Mouse (Mus musculus): ENCODE results near the gene Frmd4a. TPM values are rescaled to one million over a fixed set of nuclear protein-coding genes. Genes with fewer than 3 reads are reported as not detected.
"Not testable (repeated sequence)": the region's sequence is repeated elsewhere in the genome, so short reads cannot be mapped to it uniquely, and the experiment has no call there.

Gene Frmd4a
- total RNA-seq, 4 experiments from 2014 or later: 16.0 to 23.6 (median 21.8) TPM

DNA sequence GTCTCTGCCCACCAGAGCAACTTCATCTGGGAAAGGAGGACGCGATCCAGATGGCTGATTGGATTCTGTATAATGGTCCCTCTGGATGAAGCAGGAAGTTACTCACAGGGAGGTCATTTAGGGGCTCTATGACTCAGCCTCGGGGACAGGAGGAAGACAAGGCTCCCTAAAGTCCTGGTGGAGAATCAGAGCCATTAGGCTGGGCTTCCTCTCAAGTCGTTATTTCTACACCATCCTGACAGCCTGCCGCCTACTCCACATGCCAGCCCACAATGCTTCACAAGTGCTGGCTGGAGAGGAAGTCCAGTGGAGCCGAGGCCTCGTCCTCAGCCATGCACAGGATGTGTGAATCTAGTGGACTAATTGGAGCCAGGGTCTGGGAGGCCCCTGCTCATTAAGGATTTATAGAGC is 537.7 kb downstream of the Frmd4a start:
- DNase-seq (ENCODE audit: low spot score): peak; percentile 76

GRCm38 (mm10) chr2:4556188-4556587 is 538.7 kb downstream of the Frmd4a start:
- DNase-seq (ENCODE audit: low spot score): no peak

DNA sequence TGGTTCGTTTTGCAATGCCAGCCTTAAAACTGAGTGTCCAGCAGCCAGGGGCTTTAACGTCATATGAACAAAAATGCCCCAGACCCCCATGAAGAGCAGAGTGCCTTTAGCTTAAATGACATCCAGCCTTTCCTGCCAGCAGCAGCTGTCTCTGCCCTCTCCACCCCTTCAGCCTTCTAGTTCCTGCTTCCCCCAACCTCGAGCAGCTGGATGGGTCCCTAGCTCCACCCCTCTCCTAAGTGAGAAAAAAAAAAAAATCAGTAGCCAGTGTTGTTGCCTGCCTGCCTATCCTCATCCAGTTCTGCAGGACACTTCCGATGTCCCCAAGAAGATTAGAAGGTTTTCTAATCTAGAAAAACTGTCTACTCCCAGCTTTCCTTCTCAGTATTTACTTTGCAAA is 539.5 kb downstream of the Frmd4a start:
- DNase-seq (ENCODE audit: low spot score): no peak

DNA sequence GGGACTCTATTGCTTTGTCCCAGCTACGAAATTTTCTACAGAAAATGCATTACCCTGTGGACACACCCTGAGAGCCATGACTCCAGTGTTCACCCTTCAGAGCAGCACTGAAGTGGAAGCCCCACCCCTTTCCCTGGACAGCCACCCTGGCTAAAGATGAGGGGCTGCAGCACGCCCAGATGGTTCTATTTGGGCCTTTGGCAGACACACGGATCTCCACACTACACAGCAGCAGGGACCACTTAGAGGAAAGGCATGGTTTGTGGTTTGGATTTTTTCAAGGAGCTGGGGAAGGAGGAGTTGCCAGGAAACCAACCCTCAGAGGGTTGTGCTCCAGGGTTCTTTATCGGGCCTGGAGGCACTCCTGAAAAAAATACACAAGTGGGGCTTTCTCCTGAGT is 539.9 kb downstream of the Frmd4a start:
- DNase-seq (ENCODE audit: low spot score): no peak

DNA sequence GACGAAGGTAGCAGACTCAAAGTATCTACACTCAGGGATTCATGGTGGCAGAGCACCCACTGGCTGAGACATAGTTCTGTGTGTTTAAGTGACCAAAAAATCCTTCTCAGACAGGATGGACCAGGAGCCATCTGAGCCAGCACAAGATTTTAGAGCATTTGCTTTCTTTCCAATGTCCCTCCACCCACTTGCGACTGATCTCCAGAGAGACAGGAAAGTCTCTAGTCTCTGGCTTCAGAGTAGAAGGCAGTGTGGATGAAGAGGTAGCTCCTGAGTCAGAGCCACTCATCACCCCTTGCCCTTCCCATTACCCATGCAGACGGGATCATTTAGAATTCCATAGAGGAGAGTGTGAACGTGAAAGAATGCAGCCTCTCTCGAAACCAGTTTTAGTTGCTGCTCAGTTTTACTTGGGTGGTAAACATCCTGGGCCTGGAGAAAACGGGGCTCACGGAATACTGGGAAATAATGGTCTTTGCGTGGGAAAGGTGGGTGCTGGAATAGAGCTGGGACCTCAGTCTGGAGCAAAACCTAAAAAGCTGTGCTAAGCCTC is 541.2 kb downstream of the Frmd4a start:
- no peak for DNase-seq (ENCODE audit: low spot score)

DNA sequence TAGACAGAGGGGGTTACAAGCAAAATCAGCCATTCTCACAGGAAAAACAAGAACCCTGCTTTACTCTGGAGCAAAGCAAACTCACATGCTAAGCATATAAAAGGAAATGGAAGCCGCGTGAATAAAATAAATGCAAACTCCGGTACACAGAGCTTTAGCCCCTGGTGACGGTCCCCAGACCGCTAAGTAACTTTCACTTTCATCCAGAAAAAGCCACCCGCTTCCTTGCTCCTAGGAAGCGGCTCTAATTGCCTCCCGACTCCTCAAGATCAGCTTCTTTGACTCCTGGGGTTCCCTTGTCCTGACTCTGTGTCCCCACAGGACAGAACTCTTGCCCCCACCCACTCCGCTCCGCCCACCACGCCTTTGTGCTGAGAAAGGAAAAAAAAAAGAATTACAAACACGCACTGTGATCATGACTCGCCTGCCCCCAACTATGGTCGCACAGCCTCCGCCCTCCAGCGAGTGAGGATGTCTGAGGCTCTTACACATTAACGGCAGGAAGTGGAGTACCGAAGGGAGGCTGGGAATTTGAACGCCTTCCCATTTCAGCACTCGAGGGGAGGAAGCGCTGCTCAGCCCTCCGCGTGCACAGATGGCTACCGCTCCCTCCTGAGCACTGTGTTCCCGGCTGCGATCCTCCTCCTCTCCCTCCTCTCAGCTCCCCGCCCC is 541.8 kb downstream of the Frmd4a start:
- DNase-seq (ENCODE audit: low spot score): peak; percentile 95

- no peak for DNase-seq (ENCODE audit: low spot score)
These were observed 542.3 kb downstream of the Frmd4a start for GRCm38 (mm10) chr2:4559883-4560247.

GRCm38 (mm10) chr2:4560516-4560915 is 543.0 kb downstream of the Frmd4a start:
- not testable (repeated sequence) for DNase-seq (ENCODE audit: low spot score)

GRCm38 (mm10) chr2:4561196-4561595 is 543.7 kb downstream of the Frmd4a start:
- DNase-seq (ENCODE audit: low spot score): no peak

GRCm38 (mm10) chr2:4562373-4562772 is 544.9 kb downstream of the Frmd4a start:
- DNase-seq (ENCODE audit: low spot score): no peak

- no peak for DNase-seq (ENCODE audit: low spot score)
These were observed 545.3 kb downstream of the Frmd4a start for GRCm38 (mm10) chr2:4562826-4563225.

GRCm38 (mm10) chr2:4563322-4563721 is 545.8 kb downstream of the Frmd4a start:
- no peak for DNase-seq (ENCODE audit: low spot score)

- DNase-seq (ENCODE audit: low spot score): no peak
These were observed 548.9 kb downstream of the Frmd4a start for GRCm38 (mm10) chr2:4566260-4566955.

DNA sequence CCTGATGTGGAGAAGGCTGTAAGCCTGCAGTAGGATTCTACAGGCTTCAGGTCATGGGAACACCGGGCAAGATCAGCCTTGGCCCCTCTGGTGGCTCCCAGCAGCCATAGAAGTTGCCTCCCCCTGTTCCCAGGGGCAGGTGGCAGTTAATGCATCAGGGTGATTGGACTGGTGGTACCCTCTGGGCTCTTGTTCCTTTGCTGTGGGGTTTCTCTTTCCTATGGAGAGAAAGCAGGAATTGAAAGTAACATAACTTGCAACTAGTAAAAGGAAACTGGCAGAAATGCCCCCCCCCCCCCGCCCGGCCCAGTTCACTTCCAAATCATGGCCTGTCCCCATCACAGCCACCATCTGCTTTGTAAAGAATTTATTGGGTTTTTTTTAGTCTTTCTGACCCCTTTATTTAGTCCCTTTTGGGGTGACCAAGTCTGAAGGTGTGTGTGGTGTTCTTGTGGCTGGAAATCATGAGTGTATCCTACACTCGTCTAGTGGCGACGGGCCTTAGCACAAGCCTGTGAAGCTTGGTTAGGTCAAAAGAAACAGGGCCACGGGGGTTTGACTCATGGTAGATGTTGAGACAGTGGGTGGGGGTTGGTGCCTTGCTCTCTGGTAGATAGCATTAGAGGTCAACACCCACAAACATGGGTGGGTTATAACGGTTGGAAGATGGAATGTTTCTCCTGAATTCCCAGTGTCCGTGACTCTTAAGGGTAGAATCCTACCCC is 549.6 kb downstream of the Frmd4a start:
- no peak for DNase-seq (ENCODE audit: low spot score)

GRCm38 (mm10) chr2:4568967-4569366 is 551.5 kb downstream of the Frmd4a start:
- no peak for DNase-seq (ENCODE audit: low spot score)

- peak; percentile 62 for DNase-seq (ENCODE audit: low spot score)
These were observed 552.8 kb downstream of the Frmd4a start for GRCm38 (mm10) chr2:4570186-4570861.

DNA sequence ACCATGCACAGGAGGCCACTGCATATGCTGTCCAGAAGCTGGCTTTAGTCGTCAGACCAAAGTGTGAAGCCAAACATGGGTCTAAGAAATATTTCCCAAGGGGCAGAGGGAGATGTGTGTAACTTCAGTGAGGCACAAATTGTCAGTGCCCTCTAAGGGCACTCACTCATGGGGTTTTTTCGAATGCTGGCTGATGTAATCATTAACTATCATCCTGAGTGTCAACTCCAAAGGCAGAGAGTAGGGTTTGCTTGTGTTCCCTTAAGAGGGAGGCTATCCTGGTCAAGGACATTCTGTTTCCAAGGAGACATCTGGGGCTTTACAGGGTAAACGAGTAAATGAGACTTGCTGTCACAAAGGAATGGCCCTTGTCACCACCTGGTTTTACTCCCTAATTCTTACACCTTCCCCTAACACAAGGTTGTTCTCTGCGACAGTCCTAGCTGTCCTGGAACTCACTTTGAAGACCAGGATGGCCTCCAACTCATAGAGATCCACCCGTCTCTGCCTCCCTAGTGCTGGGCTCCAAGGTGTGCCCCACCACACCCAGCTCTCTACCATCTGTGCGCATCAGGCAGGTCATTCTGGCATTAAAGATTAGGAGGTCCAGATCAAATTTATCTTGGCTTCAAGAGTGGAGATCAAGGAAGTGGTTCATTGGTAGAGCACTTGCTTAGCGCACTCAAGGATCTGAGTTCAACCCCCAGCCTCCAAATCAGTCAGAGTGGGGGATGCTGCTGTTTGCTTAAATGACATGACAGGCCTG is 555.2 kb downstream of the Frmd4a start:
- DNase-seq (ENCODE audit: low spot score): no peak

DNA sequence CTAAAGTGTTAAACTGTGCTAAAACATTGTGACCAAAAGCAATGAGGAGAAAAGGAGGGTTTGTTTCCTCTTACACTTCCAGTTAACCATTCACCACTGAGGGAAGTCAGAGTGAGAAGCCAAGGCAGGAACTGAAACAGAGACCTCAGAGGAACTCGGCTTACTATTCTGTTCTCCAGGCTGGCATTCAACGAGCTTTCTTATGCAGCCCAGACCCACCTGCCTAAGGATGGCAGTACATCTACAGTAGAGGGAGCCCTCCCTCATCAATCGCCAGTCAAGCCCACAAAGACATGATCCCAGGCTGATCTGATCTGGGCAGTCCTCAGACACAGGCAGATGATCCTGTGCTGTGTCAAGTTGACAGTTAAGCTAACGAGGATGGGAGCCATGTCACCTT is 555.9 kb downstream of the Frmd4a start:
- DNase-seq (ENCODE audit: low spot score): no peak

GRCm38 (mm10) chr2:4574251-4574650 is 556.7 kb downstream of the Frmd4a start:
- DNase-seq (ENCODE audit: low spot score): no peak

GRCm38 (mm10) chr2:4575163-4575562 is 557.6 kb downstream of the Frmd4a start:
- DNase-seq (ENCODE audit: low spot score): no peak

- DNase-seq (ENCODE audit: low spot score): no peak
These were observed 558.5 kb downstream of the Frmd4a start for GRCm38 (mm10) chr2:4575975-4576374.
